Mouse (Mus musculus): ENCODE measurements at regions not wholly inside any gene's neighbourhood (a gene's known extent, or its start where the extent isn't known, plus 50 kb on each side); places are given as distances from the start of the nearest gene placed in this dataset.

DNA sequence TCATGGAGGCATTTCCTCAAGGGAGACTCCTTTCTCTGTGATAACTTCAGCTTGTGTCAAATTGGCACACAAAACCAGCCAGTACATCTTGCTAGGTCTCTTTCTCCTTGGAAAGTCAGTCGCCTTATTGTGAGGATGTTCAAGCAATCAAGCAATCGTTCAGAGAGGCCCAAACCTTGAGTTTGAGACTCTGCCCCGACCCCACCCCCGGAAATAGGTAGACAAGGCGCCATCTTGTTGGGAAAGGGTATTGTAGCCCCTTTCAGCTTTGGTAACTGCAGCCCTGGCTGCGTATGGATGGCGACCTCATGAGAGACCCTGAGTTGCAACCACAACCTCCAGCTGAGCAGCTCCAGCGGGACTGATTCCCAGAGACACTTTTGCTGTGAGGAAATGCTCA lies 151.7 kb upstream of the Med13l start:
- 80% methylated on average over 8 of the region's 8 CpGs for WGBS
- H3K4me1 ChIP-seq (ENCODE audit: insufficient read depth, low read depth, low read length), result no peaks in the 10 kb centered on the region
- no peak overlapping the region for H3K27ac ChIP-seq (ENCODE audit: low read length)
- no peaks in the 10 kb centered on the region for H3K27me3 ChIP-seq (replicated peaks; ENCODE audit: insufficient read depth, low read length)
- DNase-seq (ENCODE audit: low spot score) (no peak), ATAC-seq (no peak)
- no peaks in the 10 kb centered on the region for H3K36me3 ChIP-seq (ENCODE audit: insufficient read depth, low read length)
- no peaks in the 10 kb centered on the region for H3K9me3 ChIP-seq (ENCODE audit: low read length)
- H3K9ac ChIP-seq (replicated peaks; ENCODE audit: low read depth), result no peak overlapping the region
- H3K4me3 ChIP-seq (ENCODE audit: low read depth, low read length), result no peak overlapping the region
- H3K4me2 ChIP-seq (replicated peaks; ENCODE audit: low read depth, low read length), result no peak overlapping the region
- TF ChIP-seq EP300 (IDR thresholded peaks at IDR 0.05) (no peak), CTCF (IDR thresholded peaks at IDR 0.05) (no peak)

GRCm38 (mm10) chr5:118413428-118414282 lies 146.8 kb upstream of the Med13l start:
- H3K4me3 ChIP-seq (ENCODE audit: low read depth, low read length), result no peak overlapping the region
- no peak for TF ChIP-seq CTCF (IDR thresholded peaks at IDR 0.05)
- TF ChIP-seq EP300 (IDR thresholded peaks at IDR 0.05), result no peak
- no peaks in the 10 kb centered on the region for H3K9me3 ChIP-seq (ENCODE audit: low read length)
- ATAC-seq, result peak; percentile 98
- H3K27me3 ChIP-seq (replicated peaks; ENCODE audit: insufficient read depth, low read length), result no peaks in the 10 kb centered on the region
- H3K4me2 ChIP-seq (replicated peaks; ENCODE audit: low read depth, low read length), result no peak overlapping the region
- H3K4me1 ChIP-seq (ENCODE audit: insufficient read depth, low read depth, low read length), result no peaks in the 10 kb centered on the region
- peak; percentile 85 for DNase-seq (ENCODE audit: low spot score)
- no peaks in the 10 kb centered on the region for H3K36me3 ChIP-seq (ENCODE audit: insufficient read depth, low read length)
- no peak overlapping the region for H3K9ac ChIP-seq (replicated peaks; ENCODE audit: low read depth)
- 64% methylated on average over 13 of the region's 13 CpGs for WGBS
- H3K27ac ChIP-seq (ENCODE audit: low read length), result no peak overlapping the region

DNA sequence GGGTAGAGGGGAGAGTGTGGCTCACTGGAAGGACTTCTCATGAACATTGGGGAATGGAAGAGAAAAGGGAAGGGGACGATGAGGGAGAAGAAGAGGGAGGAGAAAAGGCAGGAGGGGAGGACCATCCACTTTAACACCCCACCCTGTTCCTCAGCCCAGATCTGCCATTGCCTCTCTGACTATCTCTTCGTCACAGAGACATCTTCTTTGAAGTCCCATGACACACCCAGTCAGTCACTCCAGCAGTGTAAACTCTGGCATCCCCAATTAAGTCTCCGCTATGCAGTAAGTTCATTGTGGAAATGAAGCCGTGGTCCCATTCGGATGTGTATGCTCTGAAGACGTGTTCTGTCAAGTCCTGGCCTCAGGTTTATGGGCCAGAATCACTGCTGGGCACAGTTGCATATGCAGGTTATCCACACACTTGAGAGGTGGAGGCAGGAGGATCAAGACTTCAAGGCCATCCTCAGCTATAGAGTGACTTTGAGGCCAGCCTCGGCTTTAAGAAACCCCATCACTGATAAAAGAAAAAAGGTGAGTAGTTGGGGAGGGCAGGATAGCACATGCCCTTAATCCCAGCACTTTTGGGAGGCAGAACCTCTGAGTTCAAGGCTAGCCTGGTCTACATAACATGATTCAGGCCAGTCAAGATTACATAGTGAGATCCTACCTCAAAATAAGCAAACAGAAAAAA lies 141.0 kb upstream of the Med13l start:
- 85% methylated on average over 6 of the region's 7 CpGs for WGBS
- Histone ChIP-seq H3K9me3 (ENCODE audit: low read length) (no peaks in the 10 kb centered on the region), H3K4me2 (replicated peaks; ENCODE audit: low read depth, low read length) (no peak overlapping the region), H3K27me3 (replicated peaks; ENCODE audit: insufficient read depth, low read length) (no peaks in the 10 kb centered on the region), H3K36me3 (ENCODE audit: insufficient read depth, low read length) (no peaks in the 10 kb centered on the region), H3K9ac (replicated peaks; ENCODE audit: low read depth) (no peak overlapping the region), H3K27ac (ENCODE audit: low read length) (no peak overlapping the region), H3K4me3 (ENCODE audit: low read depth, low read length) (no peak overlapping the region), H3K4me1 (ENCODE audit: insufficient read depth, low read depth, low read length) (peaks cover 7% of the 10 kb centered on the region; the same call in 1 of the 2 replicates)
- TF ChIP-seq EP300 (IDR thresholded peaks at IDR 0.05) (no peak), CTCF (IDR thresholded peaks at IDR 0.05) (no peak)
- no peak for ATAC-seq
- DNase-seq (ENCODE audit: low spot score), result no peak

- Histone ChIP-seq H3K4me2 (replicated peaks; ENCODE audit: low read depth, low read length) (0 out of 2 replicates have a peak overlapping the region, but pooled peaks have one; percentile 12), H3K4me3 (ENCODE audit: low read depth, low read length) (no peak overlapping the region), H3K9me3 (ENCODE audit: low read length) (no peaks in the 10 kb centered on the region), H3K36me3 (ENCODE audit: insufficient read depth, low read length) (no peaks in the 10 kb centered on the region), H3K4me1 (ENCODE audit: insufficient read depth, low read depth, low read length) (peaks cover 7% of the 10 kb centered on the region; the same call in 1 of the 2 replicates), H3K27me3 (replicated peaks; ENCODE audit: insufficient read depth, low read length) (no peaks in the 10 kb centered on the region), H3K27ac (ENCODE audit: low read length) (no peak overlapping the region), H3K9ac (replicated peaks; ENCODE audit: low read depth) (no peak overlapping the region)
- ATAC-seq (peak; percentile 43), DNase-seq (ENCODE audit: low spot score) (peak; percentile 92)
- TF ChIP-seq EP300 (IDR thresholded peaks at IDR 0.05) (peak; percentile 67; the same call in 1 of the 2 replicates), CTCF (IDR thresholded peaks at IDR 0.05) (no peak)
- WGBS, result 53% methylated on average over 31 of the region's 32 CpGs
Measured at GRCm38 (mm10) chr5:118421884-118422821, 138.3 kb upstream of the Med13l start.

DNA sequence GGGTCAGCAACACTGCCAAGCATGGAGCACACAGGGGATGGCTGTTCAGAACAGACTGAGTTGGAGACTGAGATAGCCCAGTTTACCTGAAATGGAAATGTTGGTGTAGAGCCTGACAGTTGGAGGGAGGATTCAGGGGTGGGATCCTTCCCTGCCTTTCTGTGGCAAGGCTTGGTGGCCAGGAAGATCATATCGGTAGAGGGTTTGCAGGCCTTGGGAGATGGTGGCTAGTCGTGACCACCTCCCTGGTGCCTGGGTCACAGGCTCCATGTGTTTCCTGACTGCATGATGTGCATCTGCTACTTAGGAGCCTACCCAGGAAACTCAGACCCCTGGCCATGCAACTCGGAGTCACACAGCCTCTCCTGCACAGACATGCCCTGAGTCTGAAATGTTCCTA lies 136.3 kb upstream of the Med13l start:
- DNase-seq (ENCODE audit: low spot score) (no peak), ATAC-seq (no peak)
- H3K4me2 ChIP-seq (replicated peaks; ENCODE audit: low read depth, low read length), result no peak overlapping the region
- no peak overlapping the region for H3K4me3 ChIP-seq (ENCODE audit: low read depth, low read length)
- peaks cover 7% of the 10 kb centered on the region; the same call in 1 of the 2 replicates for H3K4me1 ChIP-seq (ENCODE audit: insufficient read depth, low read depth, low read length)
- 70% methylated on average over 3 of the region's 3 CpGs for WGBS
- peak overlapping the region; percentile 82 for H3K27ac ChIP-seq (ENCODE audit: low read length)
- H3K9me3 ChIP-seq (ENCODE audit: low read length), result no peaks in the 10 kb centered on the region
- TF ChIP-seq CTCF (IDR thresholded peaks at IDR 0.05), result no peak
- no peaks in the 10 kb centered on the region for H3K36me3 ChIP-seq (ENCODE audit: insufficient read depth, low read length)
- no peaks in the 10 kb centered on the region for H3K27me3 ChIP-seq (replicated peaks; ENCODE audit: insufficient read depth, low read length)
- H3K9ac ChIP-seq (replicated peaks; ENCODE audit: low read depth), result no peak overlapping the region
